Mouse (Mus musculus): ENCODE data around the gene Cpsf6. TPM values are rescaled to one million over a fixed set of nuclear protein-coding genes. Genes with fewer than 3 reads are reported as not detected.

The Cpsf6 gene
- polyA plus RNA-seq, 1 experiment from 2014 or later = 188 TPM

GRCm38 (mm10) chr10:117320571-117320981 is 59.2 kb downstream of the Cpsf6 start:
- no peak for DNase-seq (ENCODE audit: low spot score)
- Histone ChIP-seq H3K27ac (no peak overlapping the region), H3K27me3 (ENCODE audit: insufficient read depth, poor library complexity, severe bottlenecking) (no peaks in the 10 kb centered on the region), H3K4me1 (replicated peaks) (peaks cover 6% of the 10 kb centered on the region; the same call in 1 of the 2 replicates), H3K36me3 (no peaks in the 10 kb centered on the region), H3K9me3 (no peaks in the 10 kb centered on the region), H3K4me3 (no peak overlapping the region)
- WGBS = 76% methylated on average over 3 of the region's 3 CpGs

DNA sequence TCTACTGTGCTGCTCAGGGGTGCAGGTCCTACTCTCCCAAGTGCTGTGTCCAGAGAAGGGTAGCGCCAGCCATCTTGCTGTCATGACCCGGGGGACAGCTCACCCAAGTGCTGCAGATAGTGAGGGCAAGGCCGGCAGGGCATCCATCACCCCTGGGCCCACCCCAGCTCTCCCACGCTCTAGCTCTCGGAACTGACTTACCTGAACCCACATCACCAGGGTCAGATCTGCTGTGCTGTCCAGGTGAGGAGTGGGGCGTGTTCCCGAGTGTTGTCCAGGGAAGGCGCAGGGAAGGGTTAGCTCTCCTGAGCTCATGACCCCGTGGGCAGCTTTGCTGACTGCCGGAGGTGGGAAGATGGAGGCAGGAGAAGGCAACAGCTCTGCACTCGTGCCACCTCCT is 63.4 kb downstream of the Cpsf6 start:
- no peaks in the 10 kb centered on the region for H3K9me3 ChIP-seq
- H3K27ac ChIP-seq = no peak overlapping the region
- no peak for DNase-seq (ENCODE audit: low spot score)
- no peaks in the 10 kb centered on the region for H3K36me3 ChIP-seq
- H3K4me1 ChIP-seq (replicated peaks) = peaks cover 6% of the 10 kb centered on the region; the same call in 1 of the 2 replicates
- no peak overlapping the region for H3K4me3 ChIP-seq
- 88% methylated on average over 11 of the region's 11 CpGs for WGBS
- no peaks in the 10 kb centered on the region for H3K27me3 ChIP-seq (ENCODE audit: insufficient read depth, poor library complexity, severe bottlenecking)

DNA sequence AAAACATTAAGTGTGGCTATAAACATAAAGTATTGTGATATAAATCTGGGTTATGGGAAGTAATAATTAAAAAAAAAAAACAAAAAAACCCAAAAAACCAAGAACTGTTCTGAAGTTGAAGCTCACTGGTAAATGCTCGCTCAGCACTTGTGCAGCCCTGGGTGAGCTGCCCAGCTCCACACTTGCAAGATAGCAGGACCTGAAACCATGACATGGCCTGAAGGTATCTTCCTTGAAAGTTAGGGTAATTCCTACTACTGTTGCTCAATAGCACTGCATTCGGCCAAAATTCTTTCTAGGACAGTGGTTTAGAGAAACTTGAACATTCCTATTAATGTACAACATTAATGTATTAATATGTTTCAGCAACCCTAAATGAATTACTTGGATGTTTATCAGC is 66.7 kb downstream of the Cpsf6 start:
- Histone ChIP-seq H3K27ac (no peak overlapping the region), H3K9me3 (no peaks in the 10 kb centered on the region), H3K27me3 (ENCODE audit: insufficient read depth, poor library complexity, severe bottlenecking) (no peaks in the 10 kb centered on the region), H3K4me3 (no peak overlapping the region), H3K36me3 (no peaks in the 10 kb centered on the region), H3K4me1 (replicated peaks) (peaks cover 3% of the 10 kb centered on the region; the same call in 1 of the 2 replicates)
- 92% methylated on average over 2 of the region's 2 CpGs for WGBS
- no peak for DNase-seq (ENCODE audit: low spot score)

- Histone ChIP-seq H3K36me3 (no peaks in the 10 kb centered on the region), H3K4me3 (no peak overlapping the region), H3K27ac (no peak overlapping the region), H3K27me3 (ENCODE audit: insufficient read depth, poor library complexity, severe bottlenecking) (no peaks in the 10 kb centered on the region), H3K4me1 (replicated peaks) (peaks cover 3% of the 10 kb centered on the region; the same call in 1 of the 2 replicates), H3K9me3 (no peaks in the 10 kb centered on the region)
- DNase-seq (ENCODE audit: low spot score) = no peak
- 81% methylated on average over 8 of the region's 8 CpGs for WGBS
Observed at GRCm38 (mm10) chr10:117312168-117312567, 67.6 kb downstream of the Cpsf6 start.

- Histone ChIP-seq H3K9me3 (no peaks in the 10 kb centered on the region), H3K27ac (no peak overlapping the region), H3K27me3 (ENCODE audit: insufficient read depth, poor library complexity, severe bottlenecking) (no peaks in the 10 kb centered on the region), H3K36me3 (no peaks in the 10 kb centered on the region), H3K4me3 (no peak overlapping the region), H3K4me1 (replicated peaks) (no peaks in the 10 kb centered on the region)
- no peak for DNase-seq (ENCODE audit: low spot score)
- 90% methylated on average over 5 of the region's 5 CpGs for WGBS
Observed at GRCm38 (mm10) chr10:117304371-117304770, 75.4 kb downstream of the Cpsf6 start.

- Histone ChIP-seq H3K27ac (no peak overlapping the region), H3K9me3 (no peaks in the 10 kb centered on the region), H3K4me3 (no peak overlapping the region), H3K27me3 (ENCODE audit: insufficient read depth, poor library complexity, severe bottlenecking) (no peaks in the 10 kb centered on the region), H3K36me3 (no peaks in the 10 kb centered on the region), H3K4me1 (replicated peaks) (no peaks in the 10 kb centered on the region)
- DNase-seq (ENCODE audit: low spot score) = no peak
- 90% methylated on average over 1 of the region's 1 CpGs for WGBS
Observed at GRCm38 (mm10) chr10:117301688-117302087, 78.1 kb downstream of the Cpsf6 start.

DNA sequence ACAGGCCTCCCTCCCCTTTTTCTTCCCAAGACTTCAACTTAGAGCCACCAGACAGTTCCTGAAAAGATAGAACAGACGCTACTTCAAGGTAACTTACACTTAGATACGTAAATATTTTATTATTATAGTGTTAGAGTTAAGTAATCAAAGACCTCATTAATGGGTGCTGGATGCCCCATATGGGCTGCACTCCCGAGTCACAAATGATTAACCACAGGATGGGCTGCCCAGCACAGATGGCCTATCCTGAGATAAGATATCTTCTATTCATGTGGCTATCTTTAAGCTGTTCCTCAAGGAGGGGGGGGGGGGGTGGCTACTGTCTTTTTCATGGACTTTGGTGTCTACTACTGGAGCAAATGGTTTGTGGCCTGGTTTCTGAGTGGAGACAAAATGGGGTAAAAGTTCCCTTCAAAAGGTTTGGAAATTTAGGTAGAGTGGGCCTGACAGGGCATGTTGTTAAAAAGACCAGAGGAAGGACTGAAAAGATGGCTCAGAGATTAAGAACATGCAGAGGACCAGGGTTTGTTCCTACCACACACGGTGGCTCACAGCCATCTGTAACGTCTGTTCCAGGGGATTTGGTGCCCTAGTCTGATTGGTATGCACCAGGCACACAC is 79.8 kb downstream of the Cpsf6 start:
- Histone ChIP-seq H3K36me3 (no peaks in the 10 kb centered on the region), H3K27ac (no peak overlapping the region), H3K27me3 (ENCODE audit: insufficient read depth, poor library complexity, severe bottlenecking) (no peaks in the 10 kb centered on the region), H3K4me3 (no peak overlapping the region), H3K4me1 (replicated peaks) (no peaks in the 10 kb centered on the region), H3K9me3 (no peaks in the 10 kb centered on the region)
- no peak for DNase-seq (ENCODE audit: low spot score)
- WGBS = 86% methylated on average over 5 of the region's 5 CpGs

GRCm38 (mm10) chr10:117299106-117299505 is 80.7 kb downstream of the Cpsf6 start:
- no peaks in the 10 kb centered on the region for H3K36me3 ChIP-seq
- no peaks in the 10 kb centered on the region for H3K9me3 ChIP-seq
- H3K27ac ChIP-seq = no peak overlapping the region
- 91% methylated on average over 4 of the region's 4 CpGs for WGBS
- H3K4me1 ChIP-seq (replicated peaks) = no peaks in the 10 kb centered on the region
- no peaks in the 10 kb centered on the region for H3K27me3 ChIP-seq (ENCODE audit: insufficient read depth, poor library complexity, severe bottlenecking)
- H3K4me3 ChIP-seq = no peak overlapping the region
- DNase-seq (ENCODE audit: low spot score) = no peak

GRCm38 (mm10) chr10:117298336-117298735 is 81.5 kb downstream of the Cpsf6 start:
- no peak overlapping the region for H3K27ac ChIP-seq
- no peaks in the 10 kb centered on the region for H3K36me3 ChIP-seq
- DNase-seq (ENCODE audit: low spot score) = no peak
- H3K4me3 ChIP-seq = no peak overlapping the region
- no peaks in the 10 kb centered on the region for H3K27me3 ChIP-seq (ENCODE audit: insufficient read depth, poor library complexity, severe bottlenecking)
- 87% methylated on average over 6 of the region's 6 CpGs for WGBS
- no peaks in the 10 kb centered on the region for H3K4me1 ChIP-seq (replicated peaks)
- H3K9me3 ChIP-seq = no peaks in the 10 kb centered on the region

Other genes with a start within 250 kb of the Cpsf6 start
- gene Frs2, start 231.5 kb downstream of the Cpsf6 start, polyA plus RNA-seq (2016; fragmentation: Nextera tagmentation; extraction: Ambion mirVana) = 19.8 and 21.4 TPM in 2 replicates
- 112 and 114 TPM in 2 replicates for gene Yeats4, start 155.5 kb downstream of the Cpsf6 start, polyA plus RNA-seq (2016; fragmentation: Nextera tagmentation; extraction: Ambion mirVana)
- gene 9530003J23Rik, start 141.3 kb downstream of the Cpsf6 start, polyA plus RNA-seq (2016; fragmentation: Nextera tagmentation; extraction: Ambion mirVana) = not detected in 2 replicates
- gene Lyz2, start 97.7 kb downstream of the Cpsf6 start, polyA plus RNA-seq (2016; fragmentation: Nextera tagmentation; extraction: Ambion mirVana) = 8.7 and 16.7 TPM in 2 replicates
- not detected in 2 replicates for gene Lyz1, start 87.1 kb downstream of the Cpsf6 start, polyA plus RNA-seq (2016; fragmentation: Nextera tagmentation; extraction: Ambion mirVana)
- 5.9 and 6.0 TPM in 2 replicates for gene Cpm, start 249.5 kb upstream of the Cpsf6 start, polyA plus RNA-seq (2016; fragmentation: Nextera tagmentation; extraction: Ambion mirVana)

Data from hindbrain, embryonic 10.5 days (tissue).